Mouse (Mus musculus): ENCODE data around the gene Mcpt2. TPM values are rescaled to one million over a fixed set of nuclear protein-coding genes. Genes with fewer than 3 reads are reported as not detected.
"Not testable (repeated sequence)": the region's sequence is repeated elsewhere in the genome, so short reads cannot be mapped to it uniquely, and the experiment has no call there.

The Mcpt2 gene
- total RNA-seq (2021): not detected
- 0.09 TPM in 1 of 2 replicates, not detected in the other for polyA plus RNA-seq (2012; rRNA removed)
- long read RNA-seq: 0 reads

DNA sequence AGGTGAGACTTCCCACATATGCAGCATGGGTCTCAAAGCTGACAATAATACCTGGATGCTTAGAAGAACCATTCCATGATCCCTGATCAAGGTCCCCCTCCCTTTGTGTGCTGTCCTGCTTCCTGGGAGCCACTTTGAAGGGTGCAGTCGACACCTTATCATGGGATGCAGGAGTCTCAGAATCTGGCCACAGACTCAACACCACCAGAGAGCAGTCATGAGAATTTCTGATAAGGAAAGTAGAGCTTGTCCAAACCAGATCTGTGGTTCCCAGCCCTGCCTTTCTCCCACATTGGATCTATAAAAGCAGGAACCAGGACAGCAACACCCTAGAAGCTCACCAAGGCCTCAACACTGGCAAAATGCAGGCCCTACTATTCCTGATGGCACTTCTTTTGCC is at the start of gene Mcpt2:
Mcpt2 (plus strand) TSS at position 250 of the 400 bp plus-strand sequence.
- DNase-seq: not testable (repeated sequence)

DNA sequence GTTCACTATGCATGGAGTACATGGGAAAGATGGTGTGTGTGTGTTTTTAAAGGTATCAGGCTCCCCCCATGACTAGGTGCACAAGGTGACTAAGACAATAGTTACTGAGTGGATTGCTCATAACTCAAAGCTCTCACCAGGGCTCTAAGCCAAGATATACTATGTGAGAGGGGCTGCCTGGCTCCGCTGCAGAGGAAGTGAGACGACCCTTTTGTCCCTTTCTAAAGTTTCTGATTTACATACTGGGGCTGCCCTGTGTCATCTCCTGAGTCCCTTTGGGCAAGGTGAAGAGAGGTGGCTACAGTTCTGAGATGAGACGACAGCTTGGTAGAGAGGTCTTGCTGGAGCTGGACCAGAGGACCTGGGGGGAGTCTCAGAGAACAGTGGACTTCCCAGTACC is 28.7 kb upstream of the Mcpt2 start:
- no peak for DNase-seq

DNA sequence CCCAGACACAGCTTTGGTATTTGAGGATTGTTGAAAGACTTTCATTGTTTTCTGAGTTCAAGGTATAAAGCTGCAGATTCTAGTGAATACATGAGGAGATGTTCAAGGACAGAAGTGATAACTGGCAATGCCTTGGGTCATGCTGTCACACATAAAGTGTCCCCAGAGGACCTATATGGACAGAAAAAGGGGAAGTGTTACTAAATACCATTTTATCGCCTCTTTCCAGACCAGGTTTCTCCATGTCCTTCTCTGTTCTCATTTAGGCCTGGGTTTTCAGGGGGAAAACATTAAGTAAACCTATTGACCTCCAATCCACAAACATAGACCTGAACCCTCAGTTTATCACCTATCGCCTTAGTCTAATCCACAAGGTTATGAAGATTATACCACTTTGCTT is 27.9 kb upstream of the Mcpt2 start:
- DNase-seq: no peak

DNA sequence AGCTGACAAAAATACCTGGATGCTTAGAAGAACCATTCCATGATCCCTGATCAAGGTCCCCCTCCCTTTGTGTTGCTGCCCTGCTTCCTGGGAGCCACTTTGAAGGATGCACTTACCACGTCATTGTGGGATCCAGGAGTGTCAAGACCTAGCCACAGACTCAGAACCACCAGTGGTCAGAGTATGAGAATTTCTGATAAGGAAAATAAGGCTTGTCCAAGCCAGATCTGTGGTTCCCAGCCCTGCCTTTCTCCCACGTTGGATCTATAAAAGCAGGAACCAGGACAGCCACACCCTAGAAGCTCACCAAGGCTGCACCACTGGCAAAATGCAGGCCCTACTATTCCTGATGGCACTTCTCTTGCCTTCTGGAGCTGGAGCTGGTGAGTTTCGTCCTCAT is 24.2 kb upstream of the Mcpt2 start, which contains the start of gene Mcpt1:
Mcpt1 (plus strand) TSS at position 301 of the 400 bp plus-strand sequence.
- DNase-seq: not testable (repeated sequence)

DNA sequence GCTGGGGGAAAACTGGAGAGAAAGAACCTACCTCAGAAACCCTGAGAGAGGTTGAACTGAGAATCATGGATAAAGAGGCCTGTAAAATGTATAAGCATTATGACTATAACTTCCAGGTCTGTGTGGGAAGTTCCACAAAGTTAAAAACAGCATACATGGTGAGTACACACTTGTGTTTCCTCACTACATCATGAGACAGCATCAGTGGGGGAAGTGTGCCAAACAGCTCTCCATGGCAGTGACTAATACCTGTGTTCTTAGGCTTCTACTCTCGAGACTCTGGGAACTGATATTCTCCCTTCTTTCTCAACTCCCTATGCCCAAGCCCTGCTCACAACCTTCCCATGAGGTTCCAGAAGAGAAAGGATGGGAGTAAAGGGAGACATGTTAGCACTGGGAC is 22.4 kb upstream of the Mcpt2 start:
- DNase-seq: no peak

DNA sequence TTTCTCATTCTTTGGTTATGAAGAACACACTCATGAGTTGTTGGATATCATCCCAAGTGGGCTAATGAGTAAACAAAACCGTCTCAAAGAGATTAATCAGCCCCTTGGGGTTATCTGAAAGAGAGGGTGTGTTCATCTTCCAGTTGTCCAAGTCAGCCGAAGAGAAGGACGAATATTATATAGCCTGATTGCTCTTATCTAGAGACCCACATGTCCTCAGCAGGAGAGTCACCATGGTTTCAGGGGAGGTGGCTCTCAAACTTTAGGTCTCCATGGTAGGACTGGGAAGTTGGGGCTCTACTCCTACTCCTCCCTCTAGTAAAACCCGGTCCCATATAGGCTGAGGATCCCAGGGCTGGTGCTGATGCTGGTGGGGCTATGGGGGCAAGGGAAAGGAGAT is 20.5 kb upstream of the Mcpt2 start:
- DNase-seq: not testable (repeated sequence)

DNA sequence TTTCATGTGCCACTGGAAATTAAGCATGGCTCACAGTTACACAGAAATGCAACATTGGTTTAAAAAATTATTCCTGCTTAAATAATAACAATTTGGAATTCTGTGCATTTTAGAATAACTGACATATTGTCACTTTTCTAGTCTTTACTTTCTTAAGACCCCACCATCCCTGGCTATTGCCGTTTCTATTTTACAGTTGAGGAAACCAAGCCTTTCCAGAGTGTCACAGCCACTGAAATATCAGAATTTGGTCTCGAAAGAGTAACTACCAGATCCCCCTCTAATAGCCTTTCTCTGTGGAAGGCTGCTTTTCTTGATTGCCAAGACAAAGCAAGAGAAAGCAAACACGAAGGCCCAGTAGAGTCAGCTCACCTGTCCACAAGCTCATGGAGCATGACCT is 11.4 kb upstream of the Mcpt2 start, which contains the start of gene Mcpt9:
Mcpt9 (minus strand) TSS at position 101 of the 400 bp plus-strand sequence.
- DNase-seq: not testable (repeated sequence)

DNA sequence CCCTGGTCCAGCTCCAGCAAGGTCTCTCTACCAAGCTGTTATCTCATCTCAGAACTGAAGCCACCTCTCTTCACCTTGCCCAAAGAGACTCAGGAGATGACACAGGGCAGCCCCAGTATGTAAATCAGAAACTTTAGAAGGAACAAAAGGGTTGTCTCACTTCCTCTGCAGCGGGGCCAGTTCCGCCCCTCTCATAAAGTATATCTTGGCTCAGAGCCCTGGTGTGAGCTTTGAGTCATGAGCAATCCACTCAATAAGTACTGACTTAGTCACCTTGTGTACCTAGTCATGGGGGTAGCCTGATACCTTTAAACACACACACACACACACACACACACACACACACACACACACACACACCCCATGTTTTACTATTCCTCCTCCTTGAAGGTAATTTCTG is 7.4 kb upstream of the Mcpt2 start:
- DNase-seq: no peak

DNA sequence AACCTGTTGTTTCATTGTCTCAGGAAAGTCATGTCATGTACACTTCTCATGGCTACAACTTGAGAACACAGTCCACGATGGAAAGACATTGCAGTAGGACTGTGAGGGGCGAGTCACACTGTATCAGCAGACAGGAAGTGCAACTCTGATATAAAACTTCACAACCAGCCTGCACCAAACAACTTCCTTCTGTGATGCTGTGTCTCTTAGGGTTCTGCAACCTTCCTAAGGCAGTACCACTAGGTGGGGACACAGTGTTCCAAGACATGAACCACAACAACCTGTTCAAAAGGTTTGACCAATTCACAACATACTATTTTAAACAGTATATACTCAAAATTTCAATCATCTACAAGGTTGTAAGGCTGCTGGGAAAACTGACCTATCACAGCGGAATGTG is 13.6 kb downstream of the Mcpt2 start:
- DNase-seq: no peak

DNA sequence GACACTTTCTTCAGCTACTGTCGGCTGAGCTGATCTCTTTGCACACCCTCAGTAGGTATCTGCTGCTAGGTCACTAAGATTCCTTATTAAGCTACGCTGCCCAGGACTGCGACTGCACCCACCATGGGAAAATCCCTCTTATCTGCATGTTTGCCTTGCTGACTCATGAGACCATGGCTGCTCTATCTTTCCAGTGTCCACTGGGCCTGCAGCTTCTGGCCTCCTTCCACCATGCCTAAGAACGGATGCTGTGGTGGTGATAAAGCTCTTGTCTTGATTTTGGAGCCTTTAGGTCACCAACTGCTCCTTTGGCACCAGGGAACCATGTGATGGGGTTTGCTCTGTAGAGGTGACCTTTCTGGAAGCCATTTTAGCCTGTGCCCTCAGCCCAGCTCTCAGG is 15.9 kb downstream of the Mcpt2 start:
- DNase-seq: no peak

DNA sequence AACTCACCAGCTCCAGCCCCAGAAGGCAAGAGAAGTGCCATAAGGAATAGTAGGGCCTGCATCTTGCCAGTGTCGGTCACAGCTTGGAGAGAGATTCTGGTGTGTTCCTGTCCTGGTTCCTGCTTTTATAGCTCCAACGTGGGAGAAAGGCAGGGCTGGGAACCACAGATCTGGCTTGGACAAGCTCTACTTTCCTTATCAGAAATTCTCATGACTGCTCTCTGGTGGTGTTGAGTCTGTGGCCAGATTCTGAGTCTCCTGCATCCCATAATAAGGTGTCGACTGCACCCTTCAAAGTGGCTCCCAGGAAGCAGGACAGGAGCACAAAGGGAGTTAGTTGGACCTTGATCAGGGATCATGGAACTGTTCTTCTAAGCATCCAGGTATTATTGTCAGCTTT is 20.4 kb downstream of the Mcpt2 start, which contains the start of gene Mcpt4:
Mcpt4 (minus strand) TSS at position 101 of the 400 bp plus-strand sequence.
- DNase-seq: not testable (repeated sequence)

DNA sequence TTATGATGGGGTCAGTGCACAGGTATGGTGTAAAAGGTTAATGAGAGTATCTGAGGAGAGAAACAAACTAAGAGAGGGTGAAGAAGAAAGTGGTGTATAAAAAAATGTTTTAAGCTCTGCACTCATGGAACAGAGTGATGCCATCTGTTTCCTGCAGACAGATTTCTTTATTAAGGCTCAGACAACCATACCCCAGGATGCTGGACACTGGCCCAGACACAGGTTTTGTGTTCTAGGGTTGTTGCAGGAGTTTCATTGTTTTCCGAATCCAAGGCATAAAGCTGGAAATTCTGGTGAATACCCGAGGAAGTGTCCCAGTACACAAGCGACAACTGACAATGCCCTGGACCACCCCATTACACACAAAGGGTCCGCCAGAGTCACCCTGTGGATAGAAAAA is 40.2 kb downstream of the Mcpt2 start:
- no peak for DNase-seq

DNA sequence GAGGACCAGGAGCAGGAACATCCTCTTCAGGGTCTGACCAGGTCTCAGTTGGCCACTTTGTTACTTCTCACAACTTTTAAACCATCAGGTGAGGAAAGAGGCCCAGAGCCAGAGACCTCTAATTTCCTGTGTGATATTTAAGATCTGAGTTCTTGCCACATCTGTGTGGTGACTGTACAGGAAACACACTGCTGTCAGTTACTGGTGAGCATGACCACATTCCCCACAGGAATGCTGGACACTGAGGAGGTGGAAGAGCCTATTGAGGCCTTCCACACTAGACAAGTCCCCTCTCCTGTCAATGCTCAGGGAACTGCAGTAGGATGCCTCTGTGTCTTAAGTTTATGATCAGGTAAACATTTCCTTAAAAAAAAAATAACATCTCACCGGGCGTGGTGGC is 43.3 kb downstream of the Mcpt2 start, which contains the start of gene Mcpt8:
Mcpt8 (minus strand) TSS at position 107 of the 400 bp plus-strand sequence.
- DNase-seq: no peak

DNA sequence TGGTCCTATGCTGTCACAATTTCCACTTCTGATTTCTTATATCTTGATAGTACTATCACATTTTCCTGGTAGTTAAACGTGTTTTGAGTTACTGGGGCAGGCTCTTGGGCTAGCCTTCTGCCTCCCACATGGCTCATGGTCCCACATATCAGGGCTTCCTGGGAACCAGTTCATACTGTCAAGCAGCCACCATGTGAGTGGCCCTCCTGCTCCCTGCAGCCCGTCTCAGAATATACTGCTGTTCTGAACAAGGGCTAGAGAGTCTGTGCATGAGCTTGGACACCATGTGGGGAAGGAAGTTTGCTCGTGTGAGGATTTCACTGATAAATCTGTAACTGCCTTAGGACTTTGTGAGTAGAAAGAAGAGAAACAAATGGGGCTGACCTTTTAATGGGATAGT is 44.9 kb downstream of the Mcpt2 start:
- no peak for DNase-seq

DNA sequence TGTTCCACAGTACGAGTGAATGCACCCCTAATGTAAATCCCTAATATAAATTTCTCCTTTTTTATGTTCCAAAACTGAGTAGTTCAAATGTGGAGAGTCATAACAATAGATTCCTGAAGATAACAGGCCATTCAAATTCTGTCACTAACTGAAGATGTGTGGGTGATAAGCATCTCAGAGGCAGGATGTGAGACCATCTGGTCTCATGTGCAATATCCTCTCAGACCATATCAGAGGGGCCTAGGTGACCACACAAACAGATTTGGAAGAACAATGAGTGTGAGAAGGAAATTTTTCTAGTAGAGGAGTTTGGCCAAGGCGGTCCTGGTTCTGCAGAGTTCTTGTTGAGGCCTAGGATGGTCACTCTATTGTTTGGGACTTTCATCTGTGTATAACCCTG is 51.5 kb downstream of the Mcpt2 start:
- DNase-seq: no peak

Small RNA genes within 50 kb of the gene (microRNA-seq; reads per million reads assigned to microRNA genes)
- gene Mir6949: 0 reads per million in 2 experiments

Other genes with a start within 250 kb of the Mcpt2 start
- 10 to 100 TPM; 17.9 to 21.9 TPM for gene Nfatc4, start 218.9 kb upstream of the Mcpt2 start, total RNA-seq (2021)
- 50.5 and 58.1 TPM in 2 replicates for gene Nfatc4, start 218.9 kb upstream of the Mcpt2 start, polyA plus RNA-seq (2012; rRNA removed)
- gene Nynrin, start 188.0 kb upstream of the Mcpt2 start, total RNA-seq (2021): 10 to 100 TPM in 1 of 2 experiments, 1 to 10 TPM in 1; 7.2 to 16.1 TPM
- 5.1 and 5.3 TPM in 2 replicates for gene Nynrin, start 188.0 kb upstream of the Mcpt2 start, polyA plus RNA-seq (2012; rRNA removed)
- gene Cbln3, start 157.6 kb upstream of the Mcpt2 start, total RNA-seq (2021): under 1 TPM in 1 of 2 experiments, not detected in 1; 0.20 TPM
- 0.03 and 0.25 TPM in 2 replicates for gene Cbln3, start 157.6 kb upstream of the Mcpt2 start, polyA plus RNA-seq (2012; rRNA removed)
- 10 to 100 TPM; 12.3 to 18.2 TPM for gene Khnyn, start 157.1 kb upstream of the Mcpt2 start, total RNA-seq (2021)
- 13.0 and 14.6 TPM in 2 replicates for gene Khnyn, start 157.1 kb upstream of the Mcpt2 start, polyA plus RNA-seq (2012; rRNA removed)
- 10 to 100 TPM; 81.0 to 92.5 TPM for gene Sdr39u1, start 141.7 kb upstream of the Mcpt2 start, total RNA-seq (2021)
- 45.9 and 52.8 TPM in 2 replicates for gene Sdr39u1, start 141.7 kb upstream of the Mcpt2 start, polyA plus RNA-seq (2012; rRNA removed)
- 1 to 10 TPM; 2.3 TPM for gene Cma1, start 97.4 kb upstream of the Mcpt2 start, total RNA-seq (2021)
- gene Cma1, start 97.4 kb upstream of the Mcpt2 start, polyA plus RNA-seq (2012; rRNA removed): 0.85 and 1.1 TPM in 2 replicates
- under 1 TPM in 1 of 2 experiments, not detected in 1; 0.35 TPM for gene Cma2, start 91.1 kb upstream of the Mcpt2 start, total RNA-seq (2021)
- gene Cma2, start 91.1 kb upstream of the Mcpt2 start, polyA plus RNA-seq (2012; rRNA removed): not detected in 2 replicates
- not detected for gene Mcpt1, start 24.1 kb upstream of the Mcpt2 start, total RNA-seq (2021)
- gene Mcpt1, start 24.1 kb upstream of the Mcpt2 start, polyA plus RNA-seq (2012; rRNA removed): not detected in 2 replicates
- not detected for gene Mcpt9, start 11.5 kb upstream of the Mcpt2 start, total RNA-seq (2021)
- not detected in 2 replicates for gene Mcpt9, start 11.5 kb upstream of the Mcpt2 start, polyA plus RNA-seq (2012; rRNA removed)
- 1 to 10 TPM; 1.1 to 1.6 TPM for gene Mcpt4, start 20.3 kb downstream of the Mcpt2 start, total RNA-seq (2021)
- 1.00 and 1.3 TPM in 2 replicates for gene Mcpt4, start 20.3 kb downstream of the Mcpt2 start, polyA plus RNA-seq (2012; rRNA removed)
- gene Mcpt8, start 43.2 kb downstream of the Mcpt2 start, total RNA-seq (2021): not detected
- not detected in 2 replicates for gene Mcpt8, start 43.2 kb downstream of the Mcpt2 start, polyA plus RNA-seq (2012; rRNA removed)
- gene Ctsg, start 60.5 kb downstream of the Mcpt2 start, total RNA-seq (2021): not detected
- gene Ctsg, start 60.5 kb downstream of the Mcpt2 start, polyA plus RNA-seq (2012; rRNA removed): not detected in 2 replicates
- gene Gzme, start 78.6 kb downstream of the Mcpt2 start, total RNA-seq (2021): not detected
- gene Gzme, start 78.6 kb downstream of the Mcpt2 start, polyA plus RNA-seq (2012; rRNA removed): not detected in 2 replicates
- not detected for gene Gzmd, start 90.6 kb downstream of the Mcpt2 start, total RNA-seq (2021)
- gene Gzmd, start 90.6 kb downstream of the Mcpt2 start, polyA plus RNA-seq (2012; rRNA removed): not detected in 2 replicates
- gene Gzmg, start 117.5 kb downstream of the Mcpt2 start, total RNA-seq (2021): not detected
- not detected in 2 replicates for gene Gzmg, start 117.5 kb downstream of the Mcpt2 start, polyA plus RNA-seq (2012; rRNA removed)
- not detected for gene Gzmn, start 132.6 kb downstream of the Mcpt2 start, total RNA-seq (2021)
- gene Gzmn, start 132.6 kb downstream of the Mcpt2 start, polyA plus RNA-seq (2012; rRNA removed): not detected in 2 replicates
- not detected for gene Gzmf, start 169.4 kb downstream of the Mcpt2 start, total RNA-seq (2021)
- gene Gzmf, start 169.4 kb downstream of the Mcpt2 start, polyA plus RNA-seq (2012; rRNA removed): not detected in 2 replicates
- not detected for gene Gzmc, start 192.6 kb downstream of the Mcpt2 start, total RNA-seq (2021)
- not detected in 2 replicates for gene Gzmc, start 192.6 kb downstream of the Mcpt2 start, polyA plus RNA-seq (2012; rRNA removed)
- gene Gzmb, start 220.2 kb downstream of the Mcpt2 start, total RNA-seq (2021): under 1 TPM in 1 of 2 experiments, not detected in 1; 0.35 TPM
- 0.16 and 0.30 TPM in 2 replicates for gene Gzmb, start 220.2 kb downstream of the Mcpt2 start, polyA plus RNA-seq (2012; rRNA removed)